Mouse (Mus musculus): ENCODE measurements at regions not wholly inside any gene's neighbourhood (a gene's known extent, or its start where the extent isn't known, plus 50 kb on each side); places are given as distances from the start of the nearest gene placed in this dataset.

DNA sequence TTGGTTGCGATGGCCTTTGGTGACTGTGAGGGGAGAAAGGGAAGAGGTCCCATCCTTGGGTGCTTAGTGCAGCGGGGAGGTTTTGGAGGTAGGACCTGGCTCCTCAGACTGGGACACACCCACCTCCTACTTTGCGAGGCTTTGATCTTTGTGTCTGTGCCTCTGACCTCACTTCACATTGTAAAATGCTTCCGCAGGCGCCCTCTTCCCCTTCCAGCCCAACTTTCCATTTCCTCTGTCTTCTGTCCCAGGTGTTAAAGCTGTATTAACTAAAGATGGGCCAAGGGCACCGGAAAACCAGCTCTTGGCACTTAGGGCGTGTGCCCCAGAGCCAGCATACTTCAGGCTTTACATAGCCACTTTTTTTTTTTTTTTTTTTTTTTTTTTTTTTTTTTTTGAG, 70.3 kb downstream of the Zfp281 start:
- no peak for TF ChIP-seq CTCF (IDR thresholded peaks at IDR 0.05; ENCODE audit: low read depth, low read length)
- TF ChIP-seq POLR2A (IDR thresholded peaks at IDR 0.05; ENCODE audit: borderline replicate concordance, low read depth, low read length), result no peak
